Comparison of ENCODE assay signal across 18 mouse cellular contexts in the genomic region with DNA sequence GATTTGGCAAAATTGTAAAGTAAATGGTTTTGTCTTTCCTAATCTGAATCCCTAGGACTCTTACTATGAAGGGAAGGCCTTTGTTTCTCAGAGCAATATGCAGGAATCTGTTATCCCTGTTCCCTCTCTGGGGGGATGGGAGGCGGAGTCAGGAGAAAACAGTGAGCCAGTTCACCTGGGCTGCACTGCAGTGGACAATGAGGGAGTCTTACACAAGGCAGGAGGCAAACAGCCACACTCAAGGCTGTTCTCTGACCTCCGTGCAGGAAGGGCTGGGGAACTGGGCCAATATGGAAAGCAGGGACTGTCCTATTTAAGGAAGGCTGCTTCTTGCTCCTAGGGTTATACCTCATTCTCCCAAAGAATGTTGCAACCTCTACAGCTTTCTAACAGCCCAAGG.
"Had no signal": no experiment of that assay in that cellular context is flagged by ENCODE, and none has a peak within 500 bp of the region (broad histone marks: within the 10 kb centered on the region; RNA-seq: fewer than 3 reads in every experiment).

No protein-coding gene starts in this region.

- H3K27me3 ChIP-seq: neural tube, embryonic 15.5 days had no signal

- H3K27ac ChIP-seq: macrophage; midbrain, embryonic 12.5 days; neural tube, embryonic 13.5 days; neural tube, embryonic 15.5 days had no signal

- H3K4me3 ChIP-seq: midbrain, embryonic 12.5 days; myocyte; neural tube, embryonic 13.5 days; neural tube, embryonic 15.5 days had no signal

- ATAC-seq: midbrain, embryonic 16.5 days had no signal

- DNase-seq: lung, adult 18-20 months; lung, embryonic 14.5 days; lung, postnatal 10 days; midbrain, embryonic 14.5 days; retina, postnatal 1 day; right cerebral cortex, adult 18-20 months; right cerebral cortex, postnatal 25 days; right cerebral cortex, postnatal 4 days; spleen, adult 18-20 months; thymus, adult 18-20 months; thymus, postnatal 14 days; thymus, postnatal 36 days had no signal

- H3K36me3 ChIP-seq: midbrain, embryonic 12.5 days; neural tube, embryonic 13.5 days; neural tube, embryonic 15.5 days had no signal

- H3K9me3 ChIP-seq: midbrain, embryonic 12.5 days; neural tube, embryonic 13.5 days; neural tube, embryonic 15.5 days had no signal

- H3K9ac ChIP-seq: lung, embryonic 14.5 days; midbrain, embryonic 12.5 days; neural tube, embryonic 13.5 days; neural tube, embryonic 15.5 days had no signal
